Mouse (Mus musculus): ENCODE data around the gene Magi2.

Magi2 gene

GRCm38 (mm10) chr5:20679920-20680319, 1453.1 kb downstream of the Magi2 start:
- 93% methylated on average over 6 of the region's 6 CpGs for WGBS

- WGBS = 67% methylated on average over 15 of the region's 15 CpGs
Measured at GRCm38 (mm10) chr5:20680833-20681530, 1454.1 kb downstream of the Magi2 start.

- 73% methylated on average over 10 of the region's 10 CpGs for WGBS
Measured at GRCm38 (mm10) chr5:20681660-20682059, 1454.8 kb downstream of the Magi2 start.

GRCm38 (mm10) chr5:20682208-20682607, 1455.4 kb downstream of the Magi2 start:
- WGBS = 84% methylated on average over 7 of the region's 7 CpGs

- WGBS = 52% methylated on average over 6 of the region's 6 CpGs
Measured at GRCm38 (mm10) chr5:20684112-20684511, 1457.3 kb downstream of the Magi2 start.

GRCm38 (mm10) chr5:20692230-20692629, 1465.4 kb downstream of the Magi2 start:
- 87% methylated on average over 3 of the region's 3 CpGs for WGBS

GRCm38 (mm10) chr5:20699116-20699515, 1472.3 kb downstream of the Magi2 start:
- WGBS = 88% methylated on average over 5 of the region's 5 CpGs

GRCm38 (mm10) chr5:20701483-20702421, 1474.9 kb downstream of the Magi2 start:
- under 1% methylated on average over 57 of the region's 57 CpGs for WGBS

GRCm38 (mm10) chr5:20702480-20703303, 1475.9 kb downstream of the Magi2 start:
- WGBS = under 1% methylated on average over 57 of the region's 57 CpGs

- WGBS = 57% methylated on average over 5 of the region's 5 CpGs
Measured at GRCm38 (mm10) chr5:20703304-20703700, 1476.5 kb downstream of the Magi2 start.

- 86% methylated on average over 13 of the region's 13 CpGs for WGBS
Measured at GRCm38 (mm10) chr5:20703971-20704575, 1477.2 kb downstream of the Magi2 start.

GRCm38 (mm10) chr5:20704886-20705285, 1478.0 kb downstream of the Magi2 start:
- WGBS = 66% methylated on average over 4 of the region's 4 CpGs

GRCm38 (mm10) chr5:20706322-20707282, 1479.8 kb downstream of the Magi2 start:
- WGBS = 92% methylated on average over 15 of the region's 18 CpGs

- whole genome bisulfite sequencing = 79% methylated on average over 6 of the region's 6 CpGs
Measured at GRCm38 (mm10) chr5:20710845-20711244, 1484.0 kb downstream of the Magi2 start.

GRCm38 (mm10) chr5:20714619-20715018, 1487.8 kb downstream of the Magi2 start:
- 90% methylated on average over 1 of the region's 1 CpGs for WGBS

- WGBS = 88% methylated on average over 6 of the region's 6 CpGs
Measured at GRCm38 (mm10) chr5:20715980-20716379, 1489.1 kb downstream of the Magi2 start.

- 55% methylated on average over 4 of the region's 4 CpGs for WGBS
Measured at GRCm38 (mm10) chr5:20720201-20720900, 1493.5 kb downstream of the Magi2 start.

- 90% methylated on average over 4 of the region's 4 CpGs for WGBS
Measured at GRCm38 (mm10) chr5:20723226-20723625, 1496.4 kb downstream of the Magi2 start.

- WGBS = 61% methylated on average over 2 of the region's 2 CpGs
Measured at GRCm38 (mm10) chr5:20738795-20739194, 1512.0 kb downstream of the Magi2 start.

GRCm38 (mm10) chr5:20741193-20741592, 1514.4 kb downstream of the Magi2 start:
- WGBS = 94% methylated on average over 6 of the region's 6 CpGs
